Mouse (Mus musculus): ENCODE results near the gene Tacc2.

DNA sequence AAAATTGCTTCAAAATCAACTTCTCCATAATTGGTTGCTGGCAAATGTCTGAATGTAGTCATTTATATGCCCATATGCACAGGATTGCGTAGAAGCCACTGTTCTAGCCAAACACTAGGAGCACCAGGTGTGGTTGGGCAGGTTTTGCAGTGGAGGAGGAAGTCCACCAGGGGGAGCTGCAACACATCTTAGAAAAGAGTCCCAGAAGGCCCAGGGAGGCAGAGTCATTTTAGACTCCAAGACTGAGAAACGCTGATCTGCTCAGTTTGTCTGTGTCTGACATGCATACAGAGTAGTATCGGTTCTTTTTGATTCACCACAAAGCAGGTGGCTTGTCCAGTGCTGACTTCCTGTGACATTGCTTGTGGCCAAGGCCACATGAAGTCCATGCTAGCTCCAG lies 193.5 kb downstream of the Tacc2 start:
- TF ChIP-seq EP300 (optimal IDR thresholded peaks at IDR 0.05) (no peak), CTCF (IDR thresholded peaks at IDR 0.05; ENCODE audit: low read depth) (peak; percentile 96)

All from stomach, postnatal 0 days (tissue).